Mouse (Mus musculus) kidney, adult 2 months (tissue): ENCODE results near the gene Ormdl2.

ENCODE experiments used
- CTCF ChIP-seq: fragments of 200-500 bp; conservative IDR thresholded peaks from 2 replicates; pipeline ENCODE4 v1.5.1; 2011; ENCODE audit warnings: low read depth, mild to moderate bottlenecking, control low read depth, low read length, moderate library complexity, mixed read lengths; ENCODE audit not compliant: insufficient read depth, insufficient read length
- POLR2A ChIP-seq: fragments of 200-500 bp; IDR thresholded peaks from one replicate; pipeline ENCODE4 v1.6.1; 2011; ENCODE audit warnings: low read depth, low read length, control low read depth

DNA sequence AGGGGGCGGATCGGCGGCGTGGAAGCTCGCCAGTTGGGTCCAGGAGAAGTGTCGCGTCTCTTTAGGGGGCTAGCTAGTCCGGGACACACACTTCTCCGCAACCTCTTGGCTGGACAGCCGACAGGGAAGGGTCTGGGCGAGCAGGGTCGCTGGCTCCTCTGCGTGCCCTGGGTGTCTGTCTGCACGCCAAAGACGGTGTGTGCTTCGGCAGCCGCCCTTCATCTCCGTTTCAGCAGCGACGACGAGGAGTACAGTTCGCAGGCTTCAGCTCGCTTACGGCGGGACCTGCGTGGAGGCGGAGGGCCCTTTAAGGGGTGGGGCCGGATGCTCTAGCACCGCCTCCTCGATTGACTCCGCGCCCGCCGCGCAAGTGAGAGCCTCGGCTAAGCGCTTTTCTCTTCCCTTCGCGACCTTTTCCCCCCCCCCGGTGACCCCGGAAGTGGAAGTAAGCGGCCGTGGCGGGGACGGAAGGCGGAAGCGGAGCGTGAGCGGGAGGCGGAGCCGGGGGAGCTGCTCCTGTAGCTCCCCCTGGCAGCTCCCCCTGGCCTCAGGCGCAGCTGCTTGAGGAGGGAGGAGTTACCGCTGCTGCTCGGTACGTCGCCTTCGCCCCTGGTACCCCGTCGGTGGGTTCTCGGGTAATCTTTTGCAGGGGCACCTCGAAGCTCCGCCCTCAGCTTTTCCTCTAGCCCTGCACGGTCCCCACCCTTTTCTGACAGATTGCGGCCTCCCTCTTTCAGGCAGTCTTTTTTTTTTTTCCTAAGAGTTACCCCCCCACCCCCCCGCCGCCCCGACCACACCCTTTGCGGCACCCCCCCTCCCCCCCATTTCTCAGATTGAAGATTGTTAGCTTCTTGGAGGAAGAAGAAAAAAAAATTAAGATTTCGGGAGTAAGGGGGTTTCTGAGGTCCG, 16.1 kb downstream of the Ormdl2 start:
- peak; percentile 37 for TF ChIP-seq POLR2A
- TF ChIP-seq CTCF: 0 out of 2 replicates have a peak, but pooled peaks have one; percentile 20
